Mouse (Mus musculus) limb, embryonic 14.5 days (tissue): ENCODE data around the gene Armc9. TPM values are rescaled to one million over a fixed set of nuclear protein-coding genes. Genes with fewer than 3 reads are reported as not detected.

Source experiments
- ATAC-seq: fragments of 200-750 bp; cut with Nextera tagmentation; 2 replicates; pipeline ENCODE4 v1.8.0; 2017; ENCODE audit warnings: low read depth, moderate number of reproducible peaks, moderate TSS enrichment; ENCODE audit not compliant: low FRiP score
- DNase-seq: peaks from one replicate; pipeline ENCODE4 v3.0.0-alpha.2; 2015; ENCODE audit warnings: low spot score
- H3K27ac ChIP-seq: fragments of 300-500 bp; sonication (generic); replicated peaks from 2 replicates; pipeline ENCODE4 v1.5.1; 2014; ENCODE audit warnings: low read depth, mild to moderate bottlenecking, low read length, moderate library complexity, mixed read lengths
- H3K27me3 ChIP-seq: fragments of 300-500 bp; sonication (generic); 2 replicates; pipeline ENCODE4 v1.6.1; 2014; ENCODE audit warnings: low read length, mixed read lengths; ENCODE audit not compliant: control insufficient read depth, insufficient read depth
- H3K36me3 ChIP-seq: fragments of 300-500 bp; sonication (generic); 2 replicates; pipeline ENCODE4 v1.6.1; 2014; ENCODE audit warnings: mild to moderate bottlenecking, low read length, moderate library complexity, mixed read lengths; ENCODE audit not compliant: control insufficient read depth, insufficient read depth
- H3K4me1 ChIP-seq: fragments of 300-500 bp; sonication (generic); 2 replicates; pipeline ENCODE4 v1.6.1; 2014; ENCODE audit warnings: antibody characterized with exemption, low read length, mixed read lengths; ENCODE audit not compliant: control insufficient read depth, insufficient read depth
- H3K4me2 ChIP-seq: fragments of 300-500 bp; sonication (generic); replicated peaks from 2 replicates; pipeline ENCODE4 v1.6.1; 2014; ENCODE audit warnings: low read depth, mild to moderate bottlenecking, low read length, moderate library complexity; ENCODE audit not compliant: severe bottlenecking
- H3K4me3 ChIP-seq: fragments of 300-500 bp; sonication (generic); replicated peaks from 2 replicates; pipeline ENCODE4 v1.5.1; 2014; ENCODE audit warnings: low read length
- H3K9ac ChIP-seq: fragments of 300-500 bp; sonication (generic); 2 replicates; pipeline ENCODE4 v1.6.1; 2014; ENCODE audit warnings: mild to moderate bottlenecking, low read depth, low read length, moderate library complexity; ENCODE audit not compliant: severe bottlenecking
- H3K9me3 ChIP-seq: fragments of 300-500 bp; sonication (generic); 2 replicates; pipeline ENCODE4 v1.6.1; 2016; ENCODE audit warnings: low read length; ENCODE audit not compliant: control insufficient read depth
- POLR2A ChIP-seq: fragments of 200-500 bp; IDR thresholded peaks from 2 replicates; pipeline ENCODE4 v1.8.0; 2012; ENCODE audit warnings: inconsistent platforms, mild to moderate bottlenecking, moderate library complexity, borderline replicate concordance; ENCODE audit not compliant: insufficient read depth, insufficient read length; ENCODE audit errors: extremely low read depth
- WGBS: fragments of 180-500 bp; shearing (Covaris S2); extraction: QIAGEN DNeasy Blood & Tissue Kit; methylation state at CpG from one replicate; pipeline ENCODE4 v1.1.7; 2014; 5-methylcytosine and 5-hydroxymethylcytosine counted together
- polyA plus RNA-seq, 2 experiments: library from polyadenylated mRNA; depleted of rRNA in 1 of 2; stranded (reverse) in 1 of 2; unstranded in 1 of 2; fragments of >200 nt; fragmentation: Nextera tagmentation in 1 of 2; extraction: Ambion mirVana in 1 of 2; gene quantifications; 2 replicates each; pipeline versions ENCODE4 v1.2.1 to v1.2.3; 2012 to 2014

Gene Armc9
- polyA plus RNA-seq, 2 experiments, result 17.0 to 19.6 TPM

DNA sequence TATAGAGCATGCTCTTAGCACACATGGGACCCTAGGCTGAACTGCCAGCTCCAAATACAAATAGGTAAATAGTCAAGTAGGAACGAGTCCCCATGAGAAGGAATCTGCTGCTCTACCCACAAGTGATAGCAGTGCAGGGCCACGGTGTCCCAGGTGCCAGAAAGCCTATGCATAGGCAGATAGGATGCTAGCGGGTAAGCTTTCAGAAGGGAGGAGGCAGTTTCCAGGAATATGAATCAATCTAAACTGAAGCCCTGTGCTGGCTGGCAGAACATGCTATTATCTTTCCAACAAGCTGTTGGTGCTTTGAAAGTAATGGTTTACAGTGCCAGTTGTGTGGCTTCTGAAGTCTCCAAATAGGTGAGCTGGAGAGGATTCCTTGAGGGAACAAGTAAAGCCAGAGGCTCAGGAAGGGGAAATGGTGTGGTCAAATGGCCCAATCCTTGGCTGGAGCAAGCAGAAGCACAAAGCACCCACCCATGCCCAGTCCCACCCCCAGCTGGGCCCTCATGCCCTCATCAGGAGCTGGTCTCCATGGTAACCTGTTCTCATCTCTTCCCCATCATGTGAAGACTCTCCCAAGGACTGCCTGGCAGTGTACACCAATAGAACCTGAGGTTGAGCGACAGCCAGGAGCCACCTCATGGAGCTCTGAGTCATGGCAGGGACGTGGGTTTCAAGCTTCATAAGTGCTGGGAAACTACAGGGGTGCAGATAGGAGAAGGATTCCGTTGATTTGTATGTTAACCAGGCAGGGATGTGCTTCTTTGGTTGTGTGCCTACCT is 90.9 kb downstream of the Armc9 start:
- H3K9ac ChIP-seq, result no peak overlapping the region
- no peak overlapping the region for H3K4me2 ChIP-seq
- DNase-seq, result no peak
- H3K27ac ChIP-seq, result no peak overlapping the region
- H3K4me3 ChIP-seq, result no peak overlapping the region
- no peak for ATAC-seq
- peaks cover 14% of the 10 kb centered on the region; the same call in 1 of the 2 replicates for H3K36me3 ChIP-seq
- no peak for TF ChIP-seq POLR2A
- WGBS, result 88% methylated on average over 6 of the region's 6 CpGs
- no peaks in the 10 kb centered on the region for H3K4me1 ChIP-seq
- H3K9me3 ChIP-seq, result no peaks in the 10 kb centered on the region
- no peaks in the 10 kb centered on the region for H3K27me3 ChIP-seq

DNA sequence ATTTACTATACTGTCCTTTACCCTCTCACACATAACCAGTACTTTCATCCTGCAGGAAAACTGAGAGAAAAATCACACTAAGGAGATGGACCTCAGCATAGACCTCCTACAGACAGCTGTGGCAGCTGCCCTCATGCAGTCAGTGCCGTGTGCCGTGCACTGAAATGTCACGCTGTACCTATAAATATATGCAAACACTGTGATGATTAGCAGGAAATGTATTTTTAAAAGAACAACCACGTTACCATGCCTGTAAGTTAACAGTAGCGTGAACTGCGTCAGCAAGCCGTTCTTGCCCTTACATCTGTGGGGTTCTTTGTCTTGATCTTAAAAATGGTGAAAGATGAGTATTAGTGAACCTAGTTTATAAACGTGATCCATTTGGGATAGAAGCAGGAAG is 98.8 kb downstream of the Armc9 start:
- no peak for DNase-seq
- no peak for TF ChIP-seq POLR2A
- WGBS, result 81% methylated on average over 8 of the region's 8 CpGs
- Histone ChIP-seq H3K27ac (no peak overlapping the region), H3K36me3 (peaks cover 14% of the 10 kb centered on the region), H3K4me3 (no peak overlapping the region), H3K9me3 (no peaks in the 10 kb centered on the region), H3K4me2 (no peak overlapping the region), H3K9ac (no peak overlapping the region), H3K4me1 (no peaks in the 10 kb centered on the region), H3K27me3 (no peaks in the 10 kb centered on the region)
- ATAC-seq, result no peak

DNA sequence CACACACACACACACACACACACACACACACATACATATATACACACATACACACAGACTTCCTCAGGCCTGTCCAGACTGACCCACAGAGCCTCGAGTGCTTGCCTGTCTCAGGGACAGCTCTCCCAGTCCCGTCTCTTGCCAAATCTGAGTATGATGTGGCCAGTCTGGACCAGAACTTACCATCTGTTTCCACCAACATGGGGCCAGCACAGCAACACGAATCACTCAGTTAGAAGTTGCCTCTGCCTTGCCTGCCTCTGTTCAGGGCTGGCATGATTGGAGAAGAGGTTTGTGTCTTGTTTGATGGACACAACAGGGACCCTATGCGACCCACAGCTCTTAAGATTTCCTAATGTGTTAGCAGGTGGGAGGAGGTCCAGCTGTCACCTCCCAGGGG is 101.7 kb downstream of the Armc9 start:
- ATAC-seq (no peak), DNase-seq (no peak)
- TF ChIP-seq POLR2A, result no peak
- Histone ChIP-seq H3K4me3 (no peak overlapping the region), H3K9me3 (no peaks in the 10 kb centered on the region), H3K27me3 (no peaks in the 10 kb centered on the region), H3K9ac (no peak overlapping the region), H3K36me3 (peaks cover 4% of the 10 kb centered on the region), H3K4me2 (no peak overlapping the region), H3K4me1 (no peaks in the 10 kb centered on the region), H3K27ac (no peak overlapping the region)
- WGBS, result 76% methylated on average over 4 of the region's 4 CpGs

DNA sequence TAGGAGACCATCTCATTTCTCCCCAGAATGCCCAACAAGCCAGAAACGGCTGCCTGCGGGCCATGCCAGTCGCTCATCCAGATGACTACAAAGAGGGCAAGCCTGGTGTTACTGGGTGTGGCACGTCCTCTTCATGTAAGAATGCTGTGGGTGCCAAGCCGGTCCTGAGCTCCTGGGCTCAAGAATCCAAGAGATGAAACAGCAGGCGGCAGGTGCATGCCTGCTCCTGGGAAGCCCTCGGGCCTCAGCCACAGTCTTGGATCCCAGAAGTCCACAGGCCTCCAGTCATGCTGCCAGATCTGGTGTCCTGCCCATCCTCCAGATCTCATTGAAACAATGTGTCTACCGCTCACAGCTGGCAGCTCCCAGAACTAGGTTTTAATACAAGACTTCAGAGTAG is 102.6 kb downstream of the Armc9 start:
- no peak for TF ChIP-seq POLR2A
- WGBS, result 84% methylated on average over 8 of the region's 8 CpGs
- peaks cover 4% of the 10 kb centered on the region for H3K36me3 ChIP-seq

DNA sequence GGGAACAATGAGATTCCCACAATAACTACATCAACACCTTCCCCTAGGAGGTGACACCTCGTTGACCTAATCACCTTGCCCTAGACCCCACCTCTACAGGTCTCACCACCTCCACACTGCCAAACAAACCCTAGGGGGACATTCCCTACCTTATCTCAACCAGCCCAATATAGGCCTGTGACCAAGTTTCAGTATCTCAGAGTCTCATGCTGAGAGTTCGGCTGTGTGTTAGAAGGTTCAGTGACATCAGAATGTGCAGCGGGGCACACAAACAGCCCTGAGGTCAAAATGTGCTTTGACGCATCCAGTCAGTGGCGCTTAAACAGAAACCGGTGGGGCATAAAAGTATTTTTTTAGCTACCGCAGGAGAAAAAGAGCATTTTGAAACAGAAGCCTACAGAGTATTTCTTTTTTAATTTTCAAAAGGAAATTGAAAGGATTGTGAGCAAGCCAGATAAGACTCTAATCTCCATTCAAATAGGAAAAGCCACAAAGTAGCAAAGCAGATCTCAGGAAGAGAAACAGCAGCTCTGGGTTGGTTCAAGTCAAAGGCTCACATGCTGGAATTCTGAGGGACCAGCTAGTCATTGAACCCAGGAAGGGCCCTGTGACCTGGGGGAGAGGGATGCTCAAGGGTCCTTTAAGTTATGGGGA is 103.7 kb downstream of the Armc9 start:
- Histone ChIP-seq H3K4me2 (no peak overlapping the region), H3K27ac (no peak overlapping the region), H3K9ac (no peak overlapping the region), H3K4me1 (no peaks in the 10 kb centered on the region), H3K27me3 (no peaks in the 10 kb centered on the region), H3K36me3 (peaks cover 4% of the 10 kb centered on the region), H3K9me3 (no peaks in the 10 kb centered on the region), H3K4me3 (no peak overlapping the region)
- no peak for ATAC-seq
- no peak for TF ChIP-seq POLR2A
- WGBS, result 80% methylated on average over 7 of the region's 7 CpGs
- DNase-seq, result no peak

More for the DNA sequence above, 102.6 kb downstream of the Armc9 start:
- Histone ChIP-seq H3K9ac (no peak overlapping the region), H3K4me3 (no peak overlapping the region), H3K4me2 (no peak overlapping the region), H3K27ac (no peak overlapping the region), H3K27me3 (no peaks in the 10 kb centered on the region), H3K4me1 (no peaks in the 10 kb centered on the region), H3K9me3 (no peaks in the 10 kb centered on the region)
- no peak for DNase-seq
- ATAC-seq, result no peak
